Mouse (Mus musculus): ENCODE data around the gene Olfr1198.

DNA sequence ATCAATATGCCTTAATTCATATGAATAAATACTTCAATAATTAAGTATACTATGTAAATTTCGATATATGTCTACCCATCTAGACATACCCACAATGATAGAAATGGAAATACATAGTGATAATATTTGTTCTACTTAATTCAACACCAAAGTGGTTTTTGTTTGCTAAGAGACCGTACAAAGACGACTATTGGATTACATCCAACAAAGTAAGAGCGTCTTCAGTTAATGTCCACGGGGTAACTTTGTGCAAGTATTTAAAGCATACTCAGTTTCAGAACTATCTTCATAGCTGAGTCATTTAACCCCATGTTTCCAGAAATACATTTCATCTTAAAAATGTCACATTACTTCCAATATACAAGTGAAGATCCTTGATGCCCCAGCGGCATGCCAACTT lies 41.6 kb upstream of the Olfr1198 start, which contains the start of gene Olfr1201:
- TF ChIP-seq CTCF (IDR thresholded peaks at IDR 0.05) (no peak), EP300 (IDR thresholded peaks at IDR 0.05) (no peak)

Measured in lung, postnatal 0 days (tissue).